8 mouse cellular contexts compared by ENCODE assay signal in genomic region chr2:152767618-152768271, GRCm38 (mm10). TPM values are rescaled to one million over a fixed set of nuclear protein-coding genes. Genes with fewer than 3 reads are reported as not detected.
DNase-seq lines count a peak whose midpoint lies in the region; ATAC-seq lines count a peak whose summit lies in the region.

No protein-coding gene starts in this region.

- no peak overlapping the region for H3K9ac ChIP-seq in midbrain, embryonic 12.5 days (replicated peaks)
- H3K9ac ChIP-seq in midbrain, embryonic 16.5 days (ENCODE audit: low read depth, low read length), result no peak overlapping the region
- H3K9ac ChIP-seq in kidney, embryonic 14.5 days (ENCODE audit: low read depth, low read length), result no peak overlapping the region

- 0 out of 2 replicates have a peak, but pooled peaks cover 3% of the 10 kb centered on the region for H3K27me3 ChIP-seq in midbrain, embryonic 12.5 days
- no peaks in the 10 kb centered on the region for H3K27me3 ChIP-seq in midbrain, embryonic 16.5 days (ENCODE audit: control insufficient read depth, insufficient read depth, low read depth, low read length)
- H3K27me3 ChIP-seq in kidney, embryonic 14.5 days (ENCODE audit: control insufficient read depth, insufficient read depth, low read length), result no peaks in the 10 kb centered on the region

- no peaks in the 10 kb centered on the region for H3K9me3 ChIP-seq in midbrain, embryonic 12.5 days
- H3K9me3 ChIP-seq in midbrain, embryonic 16.5 days (replicated peaks; ENCODE audit: control insufficient read depth, low read length, poor library complexity, severe bottlenecking), result no peaks in the 10 kb centered on the region
- H3K9me3 ChIP-seq in kidney, embryonic 14.5 days (ENCODE audit: control insufficient read depth, low read length), result no peaks in the 10 kb centered on the region

- H3K27ac ChIP-seq in midbrain, embryonic 12.5 days (replicated peaks), result no peak overlapping the region
- H3K27ac ChIP-seq in midbrain, embryonic 16.5 days (ENCODE audit: low read length), result no peak overlapping the region
- H3K27ac ChIP-seq in kidney, embryonic 14.5 days (ENCODE audit: low read depth, low read length), result no peak overlapping the region

- ATAC-seq in midbrain, embryonic 12.5 days (ENCODE audit: low FRiP score, low read depth), result 0 out of 2 replicates have a peak, but pooled peaks have one; percentile 11
- no peak for ATAC-seq in midbrain, embryonic 16.5 days
- ATAC-seq in erythroid progenitor cell, adult 5-6 weeks (replicated peaks; ENCODE audit: low FRiP score, poor library complexity, severe bottlenecking), result peak; percentile 76
- ATAC-seq in kidney, embryonic 14.5 days (ENCODE audit: low FRiP score, low TSS enrichment), result peak; percentile 59

- H3K36me3 ChIP-seq in midbrain, embryonic 12.5 days, result no peaks in the 10 kb centered on the region
- no peaks in the 10 kb centered on the region for H3K36me3 ChIP-seq in midbrain, embryonic 16.5 days (ENCODE audit: control insufficient read depth, insufficient read depth, low read length)
- no peaks in the 10 kb centered on the region for H3K36me3 ChIP-seq in kidney, embryonic 14.5 days (ENCODE audit: control insufficient read depth, insufficient read depth, low read length)

- peak; percentile 71 for DNase-seq in adipocyte (ENCODE audit: low spot score)
- peak; percentile 79 for DNase-seq in lung, postnatal 10 days
- peak; percentile 65 to 85 for DNase-seq in thymus, postnatal 10 days (ENCODE audit: low spot score in 2 of 2)
- no peak for DNase-seq in layer of hippocampus, postnatal 25 days (ENCODE audit: extremely low spot score in 1 of 2, low spot score in 1 of 2)

- 65% methylated on average over 12 of the region's 12 CpGs for WGBS in midbrain, embryonic 12.5 days
- 68% methylated on average over 12 of the region's 12 CpGs for WGBS in midbrain, embryonic 16.5 days
- WGBS in kidney, embryonic 14.5 days, result 54% methylated on average over 12 of the region's 12 CpGs

- no peak overlapping the region for H3K4me3 ChIP-seq in midbrain, embryonic 12.5 days
- H3K4me3 ChIP-seq in midbrain, embryonic 16.5 days (ENCODE audit: low read depth, low read length), result no peak overlapping the region
- H3K4me3 ChIP-seq in kidney, embryonic 14.5 days (ENCODE audit: low read length), result no peak overlapping the region

- H3K4me2 ChIP-seq in midbrain, embryonic 12.5 days (replicated peaks), result no peak overlapping the region
- no peak overlapping the region for H3K4me2 ChIP-seq in midbrain, embryonic 16.5 days (ENCODE audit: low read length)
- H3K4me2 ChIP-seq in kidney, embryonic 14.5 days (replicated peaks; ENCODE audit: low read depth, low read length), result no peak overlapping the region

- peaks cover 18% of the 10 kb centered on the region for H3K4me1 ChIP-seq in midbrain, embryonic 12.5 days
- peaks cover 7% of the 10 kb centered on the region for H3K4me1 ChIP-seq in midbrain, embryonic 16.5 days (ENCODE audit: control insufficient read depth, insufficient read depth, low read length)
- H3K4me1 ChIP-seq in kidney, embryonic 14.5 days (ENCODE audit: control insufficient read depth, insufficient read depth, low read length), result peaks cover 31% of the 10 kb centered on the region

RNA-seq across cellular contexts. Expression of gene Cox4i2, which starts 13.8 kb away (rescaled TPM):
- polyA plus RNA-seq in midbrain, embryonic 12.5 days (2016; fragmentation: Nextera tagmentation; extraction: Ambion mirVana), result 3.2 and 3.9 TPM in 2 replicates
- polyA plus RNA-seq in midbrain, embryonic 16.5 days (2015; fragmentation: Nextera tagmentation; extraction: Ambion mirVana), result 5.0 and 5.4 TPM in 2 replicates
- total RNA-seq in erythroid progenitor cell, adult 5-6 weeks (2015; ENCODE audit: low replicate concordance), result 1.8 TPM in 1 of 2 replicates, not detected in the other
- not detected in 2 replicates for total RNA-seq in erythroid progenitor cell, adult 5-6 weeks (2017; ENCODE audit: low replicate concordance)
- polyA plus RNA-seq in kidney, embryonic 14.5 days (2014; fragmentation: Nextera tagmentation; extraction: Ambion mirVana), result 12.1 and 18.8 TPM in 2 replicates
- 1 to 10 TPM; 2.0 to 2.7 TPM for total RNA-seq in layer of hippocampus, postnatal 25 days (2021)

RNA-seq across cellular contexts. Expression of gene Id1, which starts 31.7 kb away (rescaled TPM):
- 65.1 and 69.6 TPM in 2 replicates for polyA plus RNA-seq in midbrain, embryonic 12.5 days (2016; fragmentation: Nextera tagmentation; extraction: Ambion mirVana)
- polyA plus RNA-seq in midbrain, embryonic 16.5 days (2015; fragmentation: Nextera tagmentation; extraction: Ambion mirVana), result 23.7 and 35.7 TPM in 2 replicates
- 1.3 and 17.3 TPM in 2 replicates for total RNA-seq in erythroid progenitor cell, adult 5-6 weeks (2015; ENCODE audit: low replicate concordance)
- 1.6 and 2.6 TPM in 2 replicates for total RNA-seq in erythroid progenitor cell, adult 5-6 weeks (2017; ENCODE audit: low replicate concordance)
- polyA plus RNA-seq in kidney, embryonic 14.5 days (2014; fragmentation: Nextera tagmentation; extraction: Ambion mirVana), result 129 and 178 TPM in 2 replicates
- total RNA-seq in layer of hippocampus, postnatal 25 days (2021), result 10 to 100 TPM; 19.6 to 22.4 TPM

Comparison
In these comparisons a context has a peak if more than half of its experiments do, and no peak if none do; other contexts are left out.
1. DNase-seq: peak in adipocyte (single experiment), lung, postnatal 10 days (single experiment) and thymus, postnatal 10 days (2 of 2); none in layer of hippocampus, postnatal 25 days (0 of 2).